Mouse (Mus musculus) neutrophil, adult 5-6 weeks (primary cell): ENCODE measurements at regions not wholly inside any gene's neighbourhood (a gene's known extent, or its start where the extent isn't known, plus 50 kb on each side); places are given as distances from the start of the nearest gene placed in this dataset.
"Not testable (repeated sequence)": the region's sequence is repeated elsewhere in the genome, so short reads cannot be mapped to it uniquely, and the experiment has no call there.

Source experiments
- ATAC-seq: fragments of 151-379, 151-347 bp; 2 replicates; pipeline ENCODE4 v1.8.0; 2017; ENCODE audit warnings: mild to moderate bottlenecking, moderate TSS enrichment; ENCODE audit not compliant: insufficient number of reproducible peaks, poor library complexity, low FRiP score, severe bottlenecking; ENCODE audit errors: extremely low read depth

- ATAC-seq, result no peak
Observed at GRCm38 (mm10) chr14:104216965-104217364, 250.8 kb downstream of the Pou4f1 start.

DNA sequence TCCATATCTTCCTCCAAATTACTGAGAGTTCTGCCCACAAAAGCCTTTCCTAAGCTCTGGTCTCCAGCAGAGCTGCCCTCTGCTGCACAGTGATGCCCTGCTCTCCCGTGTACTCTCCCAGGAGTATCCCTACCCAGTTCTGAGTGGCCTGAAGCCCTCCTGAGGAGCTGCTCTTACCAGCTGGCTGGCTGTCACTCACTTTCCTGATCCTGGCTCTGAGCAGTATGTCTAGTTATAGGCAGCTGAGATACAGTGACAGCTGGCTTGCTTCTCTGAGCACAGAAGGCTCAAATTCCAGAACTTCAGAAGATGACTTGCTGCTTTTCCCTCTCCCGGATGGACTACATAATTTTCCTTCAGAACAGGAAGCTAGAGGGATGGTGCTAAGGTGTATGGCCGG lies 257.1 kb downstream of the Pou4f1 start:
- no peak for ATAC-seq

GRCm38 (mm10) chr14:104208855-104209254 lies 258.9 kb downstream of the Pou4f1 start:
- ATAC-seq, result no peak

GRCm38 (mm10) chr14:104208040-104208816 lies 259.6 kb downstream of the Pou4f1 start:
- ATAC-seq, result no peak

DNA sequence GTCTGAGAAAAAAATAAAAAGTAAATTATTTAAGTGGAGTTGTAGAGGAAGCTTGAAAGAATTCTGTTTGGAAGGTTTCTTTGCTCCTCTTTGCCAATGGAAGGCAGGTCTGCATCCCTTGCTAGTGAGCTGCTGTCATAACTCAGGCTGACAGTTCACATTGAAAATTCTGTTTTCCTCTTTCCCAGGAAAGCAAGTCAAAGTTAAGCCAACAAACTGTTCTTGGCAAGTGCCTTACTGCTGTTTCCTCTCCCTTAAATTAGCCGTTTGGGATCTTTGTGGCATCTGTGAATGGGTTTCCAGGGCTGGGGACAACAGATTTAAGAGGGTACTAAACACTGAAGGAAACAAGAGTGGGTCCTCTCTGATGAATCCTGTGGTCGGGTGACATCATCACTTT lies 261.2 kb downstream of the Pou4f1 start:
- ATAC-seq, result no peak

DNA sequence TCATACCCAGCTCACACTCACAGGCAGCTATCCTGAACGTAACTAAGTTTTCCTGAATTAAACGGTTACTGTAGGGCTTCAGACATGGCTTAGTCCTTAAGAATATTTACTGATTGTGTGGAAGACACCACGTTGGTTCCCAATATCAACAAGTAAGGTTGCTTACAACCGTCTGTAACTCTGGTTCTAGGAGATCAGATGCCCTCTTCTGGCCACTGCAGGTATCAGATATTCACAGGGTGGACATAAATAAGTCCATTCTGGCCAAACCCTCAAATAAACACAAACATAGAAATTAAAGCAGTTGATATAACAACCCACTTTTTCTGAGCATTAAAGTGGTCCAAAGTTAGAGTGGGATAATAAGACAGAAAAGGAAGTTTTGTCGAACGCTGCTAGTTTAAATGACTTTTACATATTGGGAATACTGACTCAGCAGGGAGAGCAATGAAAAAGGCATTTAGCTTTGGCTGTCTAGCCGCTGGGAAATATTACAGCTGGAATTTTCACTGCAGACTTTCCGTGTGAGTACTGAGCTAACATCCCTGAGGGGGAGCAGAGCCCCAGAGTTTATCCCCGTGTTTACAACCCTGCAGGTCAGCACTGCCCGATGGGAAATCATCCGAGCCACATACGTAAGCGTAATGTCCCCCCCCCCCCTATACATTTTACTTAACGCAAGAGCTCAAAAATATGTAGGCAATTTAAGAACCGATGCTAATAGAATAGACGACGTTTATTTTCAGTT lies 264.4 kb downstream of the Pou4f1 start:
- ATAC-seq, result no peak

DNA sequence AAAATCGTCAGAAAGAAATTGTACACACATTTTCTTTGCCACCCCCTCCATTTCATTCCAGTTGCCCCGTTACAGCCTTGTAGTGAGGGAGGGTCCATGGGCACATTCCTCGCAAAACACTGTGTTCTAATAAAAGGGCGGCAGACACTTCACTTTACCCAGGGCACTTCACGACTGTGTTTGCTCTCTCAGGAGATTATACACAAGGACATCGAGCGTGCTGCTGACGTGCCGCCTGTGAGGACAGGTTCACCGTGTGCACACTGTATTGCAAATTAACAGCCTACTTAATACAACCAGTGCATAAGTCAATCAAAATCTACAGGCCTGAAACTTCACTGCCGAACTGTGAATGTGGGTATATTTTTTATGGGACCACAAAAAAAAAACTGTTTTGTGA lies 274.6 kb downstream of the Pou4f1 start:
- no peak for ATAC-seq

- no peak for ATAC-seq
Observed at GRCm38 (mm10) chr14:104175122-104175521, 292.7 kb downstream of the Pou4f1 start.

GRCm38 (mm10) chr14:104146841-104147240 lies 302.6 kb upstream of the Ednrb start:
- no peak for ATAC-seq

GRCm38 (mm10) chr14:104145395-104145794 lies 301.2 kb upstream of the Ednrb start:
- ATAC-seq, result no peak

DNA sequence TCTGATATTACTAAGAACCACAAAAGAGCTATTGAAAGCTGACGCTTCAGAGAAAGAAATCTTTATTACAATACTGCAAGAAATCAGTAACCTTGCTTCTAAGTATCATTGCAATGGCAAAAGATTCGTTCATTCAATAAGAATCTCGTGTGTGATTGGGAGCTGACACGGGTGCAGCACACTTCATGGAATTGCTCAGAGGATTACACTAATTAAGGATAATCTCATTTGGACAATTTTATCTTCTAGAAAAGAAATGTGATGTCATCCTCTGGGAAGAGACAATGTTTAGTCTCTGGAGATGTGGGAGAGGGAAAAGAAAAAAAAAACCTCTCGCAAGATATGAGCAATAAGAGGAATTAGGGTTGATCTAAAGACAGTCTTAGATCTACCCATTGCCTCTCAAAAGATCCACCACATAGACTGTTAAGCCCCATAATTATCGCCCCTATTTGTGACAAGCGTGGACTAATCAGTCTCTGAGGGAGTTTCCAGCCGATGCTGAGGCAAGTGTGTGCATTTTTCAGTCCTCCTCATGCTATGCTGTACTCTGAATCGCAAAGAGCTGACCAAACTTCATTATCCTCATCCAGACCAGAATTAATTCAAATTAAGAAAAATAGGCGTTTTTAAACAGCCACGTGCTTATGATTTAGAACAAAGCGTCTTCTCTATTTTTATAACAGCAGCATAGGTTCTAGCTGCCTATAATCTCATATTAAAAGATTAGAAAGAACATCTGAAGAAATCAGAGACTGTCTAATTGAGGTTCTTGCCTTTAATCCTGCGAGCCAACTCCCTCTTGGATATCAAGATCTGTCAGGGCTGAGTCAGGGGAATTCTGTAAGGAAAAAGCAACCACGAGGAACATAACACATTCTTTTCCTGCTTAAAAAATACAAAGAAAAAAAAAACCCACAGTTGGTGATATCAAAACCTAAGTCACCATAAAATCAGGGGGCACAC lies 271.1 kb upstream of the Ednrb start:
- ATAC-seq, result no peak

- ATAC-seq, result no peak
Observed at GRCm38 (mm10) chr14:104114182-104114581, 270.0 kb upstream of the Ednrb start.

GRCm38 (mm10) chr14:104113448-104113847 lies 269.2 kb upstream of the Ednrb start:
- ATAC-seq, result no peak

- no peak for ATAC-seq
Observed at GRCm38 (mm10) chr14:104086381-104086780, 242.2 kb upstream of the Ednrb start.

- not testable (repeated sequence) for ATAC-seq
Observed at GRCm38 (mm10) chr14:104064199-104064598, 220.0 kb upstream of the Ednrb start.

DNA sequence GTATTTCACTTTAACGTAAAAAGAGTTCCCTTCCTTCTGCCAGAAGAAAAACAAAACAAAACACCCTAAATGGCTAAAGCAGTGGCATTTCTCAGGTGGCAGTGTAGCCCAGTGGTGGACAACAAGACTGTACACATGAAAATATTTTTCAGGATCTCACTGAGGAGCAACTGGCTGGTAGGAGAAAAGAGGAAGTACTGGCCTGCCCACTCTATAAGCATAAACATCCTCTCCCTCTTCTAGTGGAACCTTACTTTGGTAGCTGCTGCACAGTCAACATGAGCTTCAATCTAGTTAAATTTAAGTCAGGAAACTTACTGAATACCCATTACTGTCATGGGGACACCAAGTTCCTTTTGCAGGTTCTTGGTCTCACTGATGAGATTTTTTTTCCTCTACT lies 209.5 kb upstream of the Ednrb start:
- no peak for ATAC-seq

GRCm38 (mm10) chr14:104038628-104039325 lies 194.6 kb upstream of the Ednrb start:
- ATAC-seq, result no peak

GRCm38 (mm10) chr14:104033606-104034005 lies 189.4 kb upstream of the Ednrb start:
- ATAC-seq, result no peak
